In the genomic region with DNA sequence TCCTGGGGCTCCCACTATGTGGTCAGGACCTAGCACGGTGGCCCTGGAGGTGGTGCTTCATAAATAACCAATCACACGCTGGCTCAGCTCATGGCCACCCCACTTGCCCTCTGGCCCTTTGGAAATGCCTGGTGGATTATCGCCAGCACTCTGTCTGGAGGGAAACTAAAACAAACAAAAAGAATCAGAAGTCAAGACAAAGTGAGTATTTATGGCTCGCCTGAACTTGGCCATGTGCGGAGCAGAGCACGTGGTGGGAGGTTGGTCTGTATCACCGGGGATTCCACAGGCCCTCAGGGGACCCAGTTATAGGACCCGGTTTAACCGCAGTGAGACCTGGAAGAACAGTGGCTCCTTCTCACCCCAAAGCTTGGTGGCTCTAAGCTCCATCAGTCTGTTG, we compare ENCODE assay signal across 11 mouse cellular contexts.
A peak's percentile ranks its signal among the peaks of the same experiment; 100 is the strongest.
DNase-seq lines count a peak whose midpoint lies in the region; ATAC-seq and TF ChIP-seq lines count a peak whose summit lies in the region.
"Had no signal": no experiment of that assay in that cellular context is flagged by ENCODE, and none has a peak within 500 bp of the region (broad histone marks: within the 10 kb centered on the region; RNA-seq: fewer than 3 reads in every experiment).

No protein-coding gene starts in this region.

- no peak overlapping the region for H3K4me2 ChIP-seq in stomach, postnatal 0 days (replicated peaks; ENCODE audit: low read depth)
- H3K4me2 ChIP-seq: neural tube, embryonic 13.5 days had no signal

- H3K27me3 ChIP-seq in heart, adult 2 months (ENCODE audit: control insufficient read depth, insufficient read depth, low read length) = no peaks in the 10 kb centered on the region
- H3K27me3 ChIP-seq in megakaryocyte, embryonic 14.5 days (replicated peaks) = no peaks in the 10 kb centered on the region
- H3K27me3 ChIP-seq in stomach, postnatal 0 days (ENCODE audit: control insufficient read depth, insufficient read depth, low read length) = no peaks in the 10 kb centered on the region
- H3K27me3 ChIP-seq: neural tube, embryonic 13.5 days had no signal

- 35% methylated on average over 9 of the region's 9 CpGs for WGBS in heart, adult 2 months
- WGBS in stomach, postnatal 0 days = 18% methylated on average over 9 of the region's 9 CpGs

- no peak overlapping the region for H3K4me3 ChIP-seq in heart, adult 2 months
- H3K4me3 ChIP-seq in megakaryocyte, embryonic 14.5 days (replicated peaks) = peak overlapping the region; percentile 19
- no peak overlapping the region for H3K4me3 ChIP-seq in stomach, postnatal 0 days (ENCODE audit: low read depth, low read length)
- H3K4me3 ChIP-seq: neural tube, embryonic 13.5 days had no signal

- peak; percentile 67 to 79 for DNase-seq in heart, adult 2 months
- no peak for DNase-seq in heart, postnatal 36 days
- DNase-seq in kidney, postnatal 36 days = peak; percentile 79 to 82
- DNase-seq in stomach, postnatal 0 days (ENCODE audit: low spot score) = peak; percentile 44
- no peak for DNase-seq in frontal cortex, postnatal 36 days (ENCODE audit: low spot score in 2 of 2)
- no peak for DNase-seq in left cerebral cortex, adult 9 months (ENCODE audit: low spot score in 2 of 2)
- DNase-seq: cerebellum, adult 9-10 months; thymus, postnatal 14 days had no signal

- H3K9me3 ChIP-seq in megakaryocyte, embryonic 14.5 days = no peaks in the 10 kb centered on the region
- no peaks in the 10 kb centered on the region for H3K9me3 ChIP-seq in stomach, postnatal 0 days (ENCODE audit: control insufficient read depth, low read length)
- H3K9me3 ChIP-seq: neural tube, embryonic 13.5 days had no signal

- intact Hi-C loops in heart, adult 2 months (cut with DNase I) = no loop called here
- intact Hi-C loops in heart, postnatal 36 days (cut with DNase I) = no loop called here

- peaks cover 4% of the 10 kb centered on the region for H3K79me2 ChIP-seq in heart, adult 2 months (replicated peaks; ENCODE audit: control insufficient read depth, insufficient read depth, low read length)

- peak; percentile 45; the same call in 1 of the 2 replicates for TF ChIP-seq POLR2A in heart, adult 2 months (IDR thresholded peaks at IDR 0.05; ENCODE audit: insufficient read depth, low read depth, low read length)

- peaks cover 50% of the 10 kb centered on the region for H3K4me1 ChIP-seq in heart, adult 2 months (ENCODE audit: control insufficient read depth, insufficient read depth, low read length)
- H3K4me1 ChIP-seq in megakaryocyte, embryonic 14.5 days = peaks cover 99% of the 10 kb centered on the region
- H3K4me1 ChIP-seq in stomach, postnatal 0 days (replicated peaks; ENCODE audit: control insufficient read depth, insufficient read depth) = peaks cover 25% of the 10 kb centered on the region

- peaks cover 4% of the 10 kb centered on the region; the same call in 1 of the 2 replicates for H3K36me3 ChIP-seq in heart, adult 2 months (ENCODE audit: control insufficient read depth, insufficient read depth, low read length)
- peaks cover 83% of the 10 kb centered on the region for H3K36me3 ChIP-seq in megakaryocyte, embryonic 14.5 days (replicated peaks; ENCODE audit: low read length)
- no peaks in the 10 kb centered on the region for H3K36me3 ChIP-seq in stomach, postnatal 0 days (ENCODE audit: control insufficient read depth, insufficient read depth, low read length)
- H3K36me3 ChIP-seq: neural tube, embryonic 13.5 days had no signal

- peak; percentile 66; the same call in 1 of the 2 replicates for TF ChIP-seq EP300 in heart, adult 2 months (IDR thresholded peaks at IDR 0.05; ENCODE audit: insufficient read depth, low read depth, low read length)
- no peak for TF ChIP-seq EP300 in stomach, postnatal 0 days (optimal IDR thresholded peaks at IDR 0.05)

- no peak for ATAC-seq in megakaryocyte, adult 5-6 weeks (ENCODE audit: poor library complexity, severe bottlenecking)
- no peak for ATAC-seq in stomach, postnatal 0 days (ENCODE audit: low FRiP score, low TSS enrichment)

- TF ChIP-seq CTCF in heart, adult 2 months (IDR thresholded peaks at IDR 0.05) = no peak
- TF ChIP-seq CTCF in stomach, postnatal 0 days (IDR thresholded peaks at IDR 0.05; ENCODE audit: low read depth) = no peak

- peak overlapping the region; percentile 96 for H3K27ac ChIP-seq in heart, adult 2 months
- H3K27ac ChIP-seq in stomach, postnatal 0 days (replicated peaks) = 0 out of 2 replicates have a peak overlapping the region, but pooled peaks have one; percentile 6

- no peak overlapping the region for H3K9ac ChIP-seq in heart, adult 2 months (ENCODE audit: low read depth, low read length)
- no peak overlapping the region for H3K9ac ChIP-seq in stomach, postnatal 0 days (ENCODE audit: low read length)
- H3K9ac ChIP-seq: neural tube, embryonic 13.5 days had no signal

Comparison
In these comparisons a context has a peak if more than half of its experiments do, and no peak if none do; other contexts are left out.
1. DNase-seq: peak in heart, adult 2 months (2 of 2), kidney, postnatal 36 days (2 of 2) and stomach, postnatal 0 days (single experiment); none in heart, postnatal 36 days (0 of 2), frontal cortex, postnatal 36 days (0 of 2) and left cerebral cortex, adult 9 months (0 of 2).